Mouse (Mus musculus) stomach, embryonic 16.5 days (tissue): ENCODE data around the gene Mtx1. TPM values are rescaled to one million over a fixed set of nuclear protein-coding genes. Genes with fewer than 3 reads are reported as not detected.

Source experiments
- ATAC-seq: fragments of 200-750 bp; cut with Nextera tagmentation; 2 replicates; pipeline ENCODE4 v1.8.0; 2017; ENCODE audit warnings: moderate number of reproducible peaks, moderate TSS enrichment; ENCODE audit not compliant: insufficient read depth, low FRiP score
- H3K27ac ChIP-seq: fragments of 300-500 bp; sonication (generic); 2 replicates; pipeline ENCODE4 v1.5.1; 2014; ENCODE audit warnings: low read length
- H3K27me3 ChIP-seq: fragments of 300-500 bp; sonication (generic); 2 replicates; pipeline ENCODE4 v1.6.1; 2014; ENCODE audit warnings: low read length, control low read depth, mixed read lengths; ENCODE audit not compliant: control insufficient read depth, insufficient read depth
- H3K36me3 ChIP-seq: fragments of 300-500 bp; sonication (generic); 2 replicates; pipeline ENCODE4 v1.6.1; 2014; ENCODE audit warnings: low read length; ENCODE audit not compliant: control insufficient read depth, insufficient read depth
- H3K4me1 ChIP-seq: fragments of 300-500 bp; sonication (generic); 2 replicates; pipeline ENCODE4 v1.6.1; 2014; ENCODE audit warnings: low read length, control low read depth, mixed read lengths; ENCODE audit not compliant: control insufficient read depth, insufficient read depth
- H3K4me2 ChIP-seq: fragments of 300-500 bp; sonication (generic); 2 replicates; pipeline ENCODE4 v1.6.1; 2014; ENCODE audit warnings: low read depth, low read length, mixed read lengths
- H3K4me3 ChIP-seq: fragments of 300-500 bp; sonication (generic); replicated peaks from 2 replicates; pipeline ENCODE4 v1.5.1; 2014; ENCODE audit warnings: mild to moderate bottlenecking, low read length
- H3K9ac ChIP-seq: fragments of 300-500 bp; sonication (generic); 2 replicates; pipeline ENCODE4 v1.6.1; 2014; ENCODE audit warnings: low read length
- H3K9me3 ChIP-seq: fragments of 300-500 bp; sonication (generic); replicated peaks from 2 replicates; pipeline ENCODE4 v1.6.1; 2016; ENCODE audit warnings: low read length, control low read depth; ENCODE audit not compliant: control insufficient read depth
- WGBS: fragments of 180-500 bp; shearing (Covaris S2); extraction: QIAGEN DNeasy Blood & Tissue Kit; methylation state at CpG from one replicate; pipeline ENCODE4 v1.1.7; 2014; 5-methylcytosine and 5-hydroxymethylcytosine counted together
- polyA plus RNA-seq: library from polyadenylated mRNA; unstranded; fragments of >200 nt; fragmentation: Nextera tagmentation; extraction: Ambion mirVana; gene quantifications from 2 replicates; pipeline ENCODE4 v1.2.1, GENCODE M21; 2015

Gene Mtx1
- polyA plus RNA-seq, 1 experiment from 2014 or later = 177 TPM

DNA sequence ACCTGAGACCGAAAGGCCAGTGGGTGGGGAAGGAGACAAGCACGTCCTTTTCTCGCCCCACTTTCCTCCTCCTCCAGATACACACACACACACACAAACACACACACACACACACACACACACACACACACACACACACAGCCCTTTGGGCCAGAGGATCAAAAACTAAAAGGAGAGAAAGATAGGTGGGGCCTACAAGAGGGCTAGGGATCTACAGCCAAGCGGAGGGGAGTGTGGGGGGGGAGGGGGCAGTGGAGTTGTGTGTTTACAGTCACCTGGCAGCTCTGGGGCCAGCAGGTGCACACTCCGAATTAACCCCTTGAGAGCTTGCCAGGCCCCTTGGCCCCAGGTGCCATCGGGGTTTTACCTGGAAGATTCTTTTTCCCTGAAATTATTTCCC lies 5.7 kb upstream of the Mtx1 start:
- Histone ChIP-seq H3K27ac (peak overlapping the region; percentile 77), H3K9me3 (no peaks in the 10 kb centered on the region), H3K36me3 (no peaks in the 10 kb centered on the region), H3K27me3 (no peaks in the 10 kb centered on the region), H3K4me2 (peak overlapping the region; percentile 85), H3K9ac (peak overlapping the region; percentile 56; the same call in 1 of the 2 replicates), H3K4me3 (peak overlapping the region; percentile 12; the same call in 1 of the 2 replicates), H3K4me1 (peaks cover 24% of the 10 kb centered on the region)
- 51% methylated on average over 6 of the region's 6 CpGs for WGBS
- ATAC-seq = peak; percentile 18; the same call in 1 of the 2 replicates

DNA sequence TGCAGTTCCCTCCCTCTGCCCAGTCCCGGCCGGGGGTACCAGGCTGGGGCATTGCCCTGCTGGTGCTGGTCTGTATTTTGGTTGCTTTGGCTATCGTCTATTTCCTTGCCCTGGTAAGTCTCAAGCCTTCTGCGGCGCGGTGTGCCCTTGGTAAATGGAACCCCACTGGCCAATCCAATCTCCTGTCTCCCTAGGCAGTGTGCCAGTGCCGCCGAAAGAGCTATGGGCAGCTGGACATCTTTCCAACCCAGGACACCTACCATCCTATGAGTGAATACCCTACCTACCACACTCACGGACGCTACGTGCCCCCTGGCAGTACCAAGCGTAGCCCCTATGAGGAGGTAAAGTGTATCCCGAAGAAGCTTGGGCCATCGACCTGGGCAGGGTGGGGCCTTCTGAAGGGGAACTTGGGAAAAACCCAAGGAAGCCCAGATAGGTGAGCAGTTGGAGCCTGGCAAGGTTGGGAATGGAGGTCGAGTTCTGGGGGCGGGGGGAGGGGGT lies 4.9 kb upstream of the Mtx1 start:
- 68% methylated on average over 16 of the region's 16 CpGs for WGBS
- no peaks in the 10 kb centered on the region for H3K9me3 ChIP-seq
- peak overlapping the region; percentile 52 for H3K4me3 ChIP-seq
- H3K4me1 ChIP-seq = peaks cover 30% of the 10 kb centered on the region
- H3K27ac ChIP-seq = peak overlapping the region; percentile 77
- no peaks in the 10 kb centered on the region for H3K36me3 ChIP-seq
- H3K4me2 ChIP-seq = peak overlapping the region; percentile 85
- H3K9ac ChIP-seq = peak overlapping the region; percentile 24
- no peaks in the 10 kb centered on the region for H3K27me3 ChIP-seq
- ATAC-seq = no peak

GRCm38 (mm10) chr3:89231345-89231744 lies 4.5 kb upstream of the Mtx1 start:
- Histone ChIP-seq H3K9me3 (no peaks in the 10 kb centered on the region), H3K27me3 (no peaks in the 10 kb centered on the region), H3K9ac (peak overlapping the region; percentile 24), H3K4me3 (peak overlapping the region; percentile 52), H3K4me2 (peak overlapping the region; percentile 85), H3K36me3 (no peaks in the 10 kb centered on the region), H3K27ac (peak overlapping the region; percentile 77), H3K4me1 (peaks cover 35% of the 10 kb centered on the region)
- WGBS = 53% methylated on average over 7 of the region's 7 CpGs
- no peak for ATAC-seq

DNA sequence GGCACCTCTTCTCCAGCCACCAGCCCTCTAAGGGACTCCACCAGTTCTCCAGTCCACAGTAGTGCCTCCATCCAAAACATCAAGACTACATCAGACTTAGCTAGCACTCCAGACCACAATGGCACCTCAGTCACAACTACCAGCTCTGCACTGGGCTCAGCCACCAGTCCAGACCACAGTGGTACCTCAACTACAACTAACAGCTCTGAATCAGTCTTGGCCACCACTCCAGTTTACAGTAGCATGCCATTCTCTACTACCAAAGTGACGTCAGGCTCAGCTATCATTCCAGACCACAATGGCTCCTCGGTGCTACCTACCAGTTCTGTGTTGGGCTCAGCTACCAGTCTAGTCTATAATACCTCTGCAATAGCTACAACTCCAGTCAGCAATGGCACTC lies 3.7 kb upstream of the Mtx1 start:
- WGBS = 70% methylated on average over 2 of the region's 2 CpGs
- no peak for ATAC-seq
- Histone ChIP-seq H3K4me1 (peaks cover 42% of the 10 kb centered on the region), H3K4me2 (peak overlapping the region; percentile 85), H3K4me3 (peak overlapping the region; percentile 52), H3K36me3 (no peaks in the 10 kb centered on the region), H3K9ac (peak overlapping the region; percentile 20; the same call in 1 of the 2 replicates), H3K27ac (no peak overlapping the region), H3K27me3 (no peaks in the 10 kb centered on the region; the same call in 1 of the 2 replicates), H3K9me3 (no peaks in the 10 kb centered on the region)

GRCm38 (mm10) chr3:89229276-89229675 lies 2.4 kb upstream of the Mtx1 start:
- 36% methylated on average over 4 of the region's 4 CpGs for WGBS
- peak overlapping the region; percentile 69 for H3K9ac ChIP-seq
- H3K27me3 ChIP-seq = no peaks in the 10 kb centered on the region; the same call in 1 of the 2 replicates
- H3K4me2 ChIP-seq = peak overlapping the region; percentile 85
- no peak for ATAC-seq
- H3K36me3 ChIP-seq = no peaks in the 10 kb centered on the region
- peak overlapping the region; percentile 52 for H3K4me3 ChIP-seq
- no peaks in the 10 kb centered on the region for H3K9me3 ChIP-seq
- peaks cover 40% of the 10 kb centered on the region for H3K4me1 ChIP-seq
- H3K27ac ChIP-seq = peak overlapping the region; percentile 83

DNA sequence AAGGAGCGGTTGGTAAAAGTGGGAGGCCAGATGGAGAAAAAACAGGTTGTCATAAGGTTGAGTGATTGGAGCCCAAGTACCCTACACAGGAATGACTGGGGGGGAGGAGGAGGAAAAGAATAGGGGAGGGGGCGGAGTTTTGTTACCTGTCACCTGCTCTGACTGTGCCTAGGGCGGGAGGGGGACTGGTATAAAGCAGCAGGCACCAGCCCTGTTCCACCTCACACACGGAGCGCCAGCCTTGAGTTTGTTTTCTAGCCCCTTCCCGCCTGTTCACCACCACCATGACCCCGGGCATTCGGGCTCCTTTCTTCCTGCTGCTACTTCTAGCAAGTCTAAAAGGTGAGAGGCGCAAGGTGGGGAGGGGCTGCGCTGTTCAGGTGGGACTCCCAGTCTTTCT lies 1.9 kb upstream of the Mtx1 start, which contains the start of gene Muc1:
Gene Muc1 (plus strand): TSS at position 222 of the 400 bp plus-strand sequence.
- peak within 1 kb of the TSS; percentile 85 for H3K4me2 ChIP-seq
- H3K9ac ChIP-seq = peak within 1 kb of the TSS; percentile 69
- H3K4me1 ChIP-seq = peaks cover 36% of the 10 kb centered on the region
- H3K27ac ChIP-seq = peak within 1 kb of the TSS; percentile 83
- peak; percentile 52 for ATAC-seq
- no peaks in the 10 kb centered on the region for H3K36me3 ChIP-seq
- no peaks in the 10 kb centered on the region for H3K9me3 ChIP-seq
- H3K27me3 ChIP-seq = no peaks in the 10 kb centered on the region; the same call in 1 of the 2 replicates
- WGBS = 25% methylated on average over 10 of the region's 10 CpGs
- H3K4me3 ChIP-seq = peak within 1 kb of the TSS; percentile 52

DNA sequence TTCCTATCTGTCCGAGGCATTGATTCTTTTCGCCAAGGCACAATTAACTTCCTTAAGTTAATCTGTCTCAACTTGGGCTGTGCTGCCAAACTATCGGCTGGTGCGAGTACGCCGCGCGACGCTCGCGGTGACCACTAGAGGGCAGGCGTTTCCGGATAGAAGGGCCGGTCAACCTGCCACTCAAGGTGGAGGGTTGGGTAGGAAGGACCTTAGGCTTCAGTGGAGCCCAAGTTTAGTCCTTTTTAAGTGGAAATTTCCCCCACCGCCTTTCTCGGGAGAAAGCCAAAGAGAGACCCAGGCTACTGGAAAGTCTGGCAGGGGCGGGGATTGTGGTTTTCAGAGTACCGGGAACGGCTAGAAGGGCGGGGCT lies 1.3 kb upstream of the Mtx1 start:
- Histone ChIP-seq H3K27ac (peak overlapping the region; percentile 83), H3K9me3 (no peaks in the 10 kb centered on the region), H3K27me3 (no peaks in the 10 kb centered on the region; the same call in 1 of the 2 replicates), H3K9ac (peak overlapping the region; percentile 69), H3K4me1 (peaks cover 31% of the 10 kb centered on the region), H3K36me3 (no peaks in the 10 kb centered on the region), H3K4me3 (peak overlapping the region; percentile 52), H3K4me2 (peak overlapping the region; percentile 85)
- WGBS = under 1% methylated on average over 20 of the region's 20 CpGs
- peak; percentile 46; the same call in 1 of the 2 replicates for ATAC-seq

DNA sequence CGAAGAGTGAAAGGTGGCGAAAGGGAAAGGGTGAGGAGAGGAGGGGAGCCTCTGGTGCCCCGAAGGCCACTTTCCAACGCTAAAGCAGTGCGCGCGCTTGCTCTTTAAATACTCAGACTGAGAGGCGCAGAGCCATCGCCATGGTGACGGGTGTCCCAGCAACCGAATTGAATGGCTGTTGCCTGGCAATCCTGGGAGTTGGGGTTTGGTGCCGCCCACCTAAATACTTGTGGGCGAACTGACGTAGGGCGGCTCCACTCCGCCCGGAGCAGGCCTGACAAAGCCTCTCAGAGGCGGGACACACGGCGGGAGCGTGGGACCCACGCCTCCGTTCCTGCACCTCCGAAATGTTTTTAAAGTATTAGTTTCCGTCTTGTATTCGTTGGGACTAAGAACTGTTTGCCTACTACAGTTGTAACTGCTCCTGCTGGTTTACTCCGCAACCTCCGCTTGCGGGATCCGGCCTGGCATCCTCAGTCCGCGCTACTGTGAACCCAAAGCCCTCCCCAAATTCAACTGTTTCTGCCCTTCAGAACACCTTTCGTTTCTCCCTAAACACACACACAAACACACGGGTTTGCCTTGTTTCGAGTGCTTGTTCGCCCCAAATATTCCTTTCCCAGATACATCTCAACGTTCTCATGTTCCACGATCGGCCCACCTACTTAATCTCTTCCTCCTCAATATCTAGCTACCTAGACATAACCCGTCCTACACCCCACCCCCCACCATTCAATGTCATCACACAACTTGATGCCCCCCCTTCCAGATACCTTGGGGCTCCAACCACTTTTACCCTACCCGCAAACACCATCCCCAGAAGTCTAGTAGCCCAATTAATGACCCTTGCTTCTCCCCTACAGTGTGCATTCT lies 655 bp upstream of the Mtx1 start:
- peak; percentile 79 for ATAC-seq
- H3K4me2 ChIP-seq = peak overlapping the region; percentile 85
- H3K9me3 ChIP-seq = no peaks in the 10 kb centered on the region
- H3K27ac ChIP-seq = peak overlapping the region; percentile 83
- peak overlapping the region; percentile 60 for H3K9ac ChIP-seq
- H3K36me3 ChIP-seq = no peaks in the 10 kb centered on the region
- H3K4me3 ChIP-seq = peak overlapping the region; percentile 52
- no peaks in the 10 kb centered on the region; the same call in 1 of the 2 replicates for H3K27me3 ChIP-seq
- WGBS = 4% methylated on average over 41 of the region's 41 CpGs
- H3K4me1 ChIP-seq = peaks cover 28% of the 10 kb centered on the region

DNA sequence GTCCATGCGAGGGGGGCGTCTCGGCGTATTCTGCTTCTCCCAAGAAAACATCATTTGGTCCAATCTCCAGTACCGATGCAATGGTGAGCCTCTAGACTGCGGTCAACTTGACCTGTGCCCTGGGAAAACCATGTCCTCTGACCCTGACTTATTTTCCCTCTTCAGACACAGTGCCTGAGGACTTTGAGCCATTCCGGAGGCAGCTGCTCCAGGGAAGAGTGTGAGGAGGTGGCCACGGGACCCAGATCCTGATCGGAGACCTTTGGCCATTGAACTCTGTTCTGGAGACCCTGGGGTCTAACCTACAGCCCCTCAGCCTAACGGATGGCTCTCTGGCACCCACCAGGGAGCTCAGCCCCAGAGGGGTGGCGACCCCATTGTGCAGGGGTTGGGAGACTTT lies 527 bp downstream of the Mtx1 start:
- WGBS = 34% methylated on average over 11 of the region's 11 CpGs
- Histone ChIP-seq H3K4me1 (peaks cover 28% of the 10 kb centered on the region), H3K36me3 (no peaks in the 10 kb centered on the region), H3K4me2 (peak overlapping the region; percentile 85; the same call in 1 of the 2 replicates), H3K4me3 (peak overlapping the region; percentile 52), H3K27me3 (no peaks in the 10 kb centered on the region; the same call in 1 of the 2 replicates), H3K9me3 (no peaks in the 10 kb centered on the region), H3K9ac (peak overlapping the region; percentile 60), H3K27ac (no peak overlapping the region)
- ATAC-seq = no peak
